Mouse (Mus musculus): ENCODE data around the gene Apold1. TPM values are rescaled to one million over a fixed set of nuclear protein-coding genes. Genes with fewer than 3 reads are reported as not detected.

Apold1 gene
- total RNA-seq (2015; ENCODE audit: low replicate concordance) = 0.19 and 2.1 TPM in 2 replicates
- 4.9 and 6.4 TPM in 2 replicates for total RNA-seq (2017; ENCODE audit: low replicate concordance)

GRCm38 (mm10) chr6:134981231-134982062 is at the start of gene Apold1:
TSS of gene Apold1 (plus strand) at chr6:134981718.
- no peak for ATAC-seq (replicated peaks; ENCODE audit: low FRiP score, poor library complexity, severe bottlenecking)

DNA sequence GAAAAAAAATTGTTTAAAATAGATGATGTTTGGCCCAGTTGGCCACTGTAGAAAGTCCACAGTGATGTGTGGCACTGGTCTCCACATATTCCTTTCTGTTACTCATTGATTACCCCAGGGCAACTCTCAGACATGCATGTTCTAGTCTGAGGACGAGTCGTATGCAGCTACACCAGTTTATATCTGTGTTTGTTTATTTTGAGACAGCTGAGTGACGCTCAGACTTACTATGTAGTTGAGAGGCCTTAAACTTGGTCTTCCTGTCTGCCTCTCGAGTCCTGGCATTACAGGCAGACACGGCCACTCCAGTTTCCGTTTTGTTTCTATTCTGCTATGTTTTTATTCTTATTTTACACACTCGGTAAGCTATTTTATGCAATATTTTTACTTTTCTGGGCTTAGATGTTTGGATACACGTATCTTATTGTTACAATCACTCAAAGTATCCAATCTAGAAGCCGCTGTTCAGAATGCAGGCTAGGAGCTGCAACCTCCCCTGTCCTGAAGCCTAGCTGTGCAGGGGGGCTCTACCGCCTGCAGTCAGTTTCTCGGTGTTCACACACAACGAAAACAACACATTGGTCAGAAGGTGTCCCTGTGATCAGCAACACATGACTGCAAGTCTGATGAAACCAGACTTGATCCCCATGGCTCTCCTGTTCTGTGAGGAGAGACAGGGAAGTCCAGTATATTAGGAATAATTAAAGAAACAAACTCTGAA is 48.9 kb upstream of the Apold1 start:
- no peak for ATAC-seq (replicated peaks; ENCODE audit: low FRiP score, poor library complexity, severe bottlenecking)

- no peak for ATAC-seq (replicated peaks; ENCODE audit: low FRiP score, poor library complexity, severe bottlenecking)
These were observed 48.3 kb upstream of the Apold1 start for GRCm38 (mm10) chr6:134933207-134933558.

- ATAC-seq (replicated peaks; ENCODE audit: low FRiP score, poor library complexity, severe bottlenecking) = peak; percentile 60
These were observed 47.2 kb upstream of the Apold1 start for GRCm38 (mm10) chr6:134934305-134934704.

DNA sequence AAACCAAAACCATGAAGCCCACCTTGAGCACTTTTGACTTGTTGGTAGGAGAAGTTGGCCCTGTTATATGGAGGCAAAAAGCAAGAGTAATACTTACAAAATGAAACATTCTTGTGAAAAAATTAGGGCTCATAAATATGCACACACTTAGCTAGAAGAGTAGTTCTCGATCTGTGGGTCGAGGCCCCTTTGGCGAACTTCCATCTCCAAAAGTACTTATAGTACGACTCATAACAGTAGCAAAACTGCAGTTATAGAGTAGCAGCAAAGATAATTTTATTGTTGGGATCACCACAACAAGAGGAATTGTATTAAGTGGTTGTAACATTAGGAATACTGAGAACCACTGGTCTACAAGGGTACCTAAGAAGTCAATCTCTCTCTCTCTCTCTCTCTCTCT is 41.7 kb upstream of the Apold1 start:
- no peak for ATAC-seq (replicated peaks; ENCODE audit: low FRiP score, poor library complexity, severe bottlenecking)

DNA sequence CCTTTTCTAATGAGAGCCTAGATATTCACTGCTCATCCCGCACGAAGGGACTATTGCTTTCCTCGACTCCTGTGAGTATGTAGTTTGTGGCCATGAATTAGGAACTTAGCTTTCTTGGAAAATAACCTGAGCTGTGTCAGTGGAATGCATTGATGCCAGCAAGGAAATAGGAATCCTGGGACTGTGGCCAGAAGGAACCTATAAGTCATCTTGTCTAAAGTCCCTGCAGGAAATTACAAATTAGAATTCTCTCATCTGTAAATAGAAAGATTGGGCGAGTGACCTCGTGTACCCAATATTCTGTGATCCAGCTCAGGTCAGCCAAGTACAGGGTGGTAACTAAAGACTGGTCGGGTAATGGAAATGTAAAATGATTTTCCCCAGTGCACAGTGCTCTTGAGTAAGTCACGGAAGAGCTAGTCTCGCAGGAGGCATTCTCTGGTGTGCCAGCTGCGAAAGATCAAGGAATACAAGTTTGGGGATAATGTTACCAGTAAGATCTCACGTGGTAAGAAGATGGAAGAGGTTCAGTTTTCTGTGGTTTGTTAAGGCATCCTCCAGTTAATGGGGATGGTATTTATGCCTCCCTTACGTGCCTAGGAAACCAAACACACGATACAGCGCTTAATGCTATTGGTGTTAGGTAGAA is 37.6 kb upstream of the Apold1 start:
- ATAC-seq (replicated peaks; ENCODE audit: low FRiP score, poor library complexity, severe bottlenecking) = no peak

GRCm38 (mm10) chr6:134946054-134946453 is 35.5 kb upstream of the Apold1 start:
- ATAC-seq (replicated peaks; ENCODE audit: low FRiP score, poor library complexity, severe bottlenecking) = no peak

GRCm38 (mm10) chr6:134946858-134947257 is 34.7 kb upstream of the Apold1 start:
- no peak for ATAC-seq (replicated peaks; ENCODE audit: low FRiP score, poor library complexity, severe bottlenecking)

DNA sequence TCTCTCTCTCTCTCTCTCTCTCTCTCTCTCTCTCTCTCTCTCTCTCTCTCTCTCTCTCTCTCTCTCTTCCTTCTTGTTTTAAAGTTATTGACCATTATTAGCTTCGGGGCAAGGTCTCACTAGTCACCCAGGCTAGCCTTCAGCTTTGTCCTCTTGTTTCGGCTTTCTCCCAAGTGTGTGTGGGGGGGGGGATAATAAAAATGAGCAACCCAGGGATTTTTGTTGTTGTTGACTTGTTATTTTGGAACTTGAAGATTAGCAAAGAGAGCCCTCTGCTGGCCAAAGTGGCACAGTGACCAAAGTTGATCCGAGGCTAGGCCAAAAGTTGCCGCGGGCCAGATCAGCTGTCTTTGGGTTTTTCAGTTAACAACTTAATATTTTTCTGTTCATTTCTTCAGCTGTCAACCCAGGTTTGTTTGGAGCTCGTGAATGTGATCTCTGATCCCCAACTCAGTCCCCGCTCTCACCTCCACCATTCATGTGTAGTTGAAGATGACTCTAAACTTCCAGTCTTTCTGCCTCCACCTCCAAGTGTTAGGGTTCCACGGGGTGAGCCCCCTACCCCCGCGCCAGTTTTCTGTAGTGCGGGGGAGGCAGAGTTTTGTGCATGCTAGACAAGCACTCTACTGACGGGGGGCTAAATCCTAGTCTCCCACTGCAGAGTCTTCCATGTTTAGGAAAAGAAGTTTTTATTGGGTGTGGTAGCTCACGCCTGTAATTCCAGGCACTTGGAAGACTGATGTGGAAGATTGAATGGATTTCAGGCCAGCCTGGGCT is 34.0 kb upstream of the Apold1 start:
- peak; percentile 86 for ATAC-seq (replicated peaks; ENCODE audit: low FRiP score, poor library complexity, severe bottlenecking)

DNA sequence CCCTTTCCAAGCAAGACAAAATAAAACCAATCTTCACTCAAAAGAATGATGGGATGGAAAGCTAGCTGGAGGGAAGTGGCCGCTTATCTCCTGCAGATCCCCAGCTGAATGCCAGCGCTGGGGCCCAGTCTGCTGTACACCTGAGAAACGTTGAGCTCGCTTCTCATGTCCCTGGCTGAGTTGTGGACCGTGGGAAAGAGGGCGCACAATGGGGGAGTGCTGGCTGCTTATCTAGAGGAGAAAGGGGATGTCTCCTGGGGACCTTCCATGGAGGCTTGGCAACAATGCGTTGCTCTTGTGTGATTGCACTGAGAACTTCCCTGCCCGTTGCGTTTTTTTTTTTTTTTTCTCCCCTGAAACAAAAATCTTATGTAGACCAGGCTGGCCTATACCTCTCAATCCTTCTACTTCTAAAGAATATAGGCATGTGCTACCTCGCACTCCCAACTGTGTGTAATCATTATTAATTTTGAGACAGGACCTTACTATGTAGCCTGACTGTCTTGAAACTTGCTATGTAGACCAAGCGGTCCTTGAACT is 32.9 kb upstream of the Apold1 start:
- ATAC-seq (replicated peaks; ENCODE audit: low FRiP score, poor library complexity, severe bottlenecking) = no peak

DNA sequence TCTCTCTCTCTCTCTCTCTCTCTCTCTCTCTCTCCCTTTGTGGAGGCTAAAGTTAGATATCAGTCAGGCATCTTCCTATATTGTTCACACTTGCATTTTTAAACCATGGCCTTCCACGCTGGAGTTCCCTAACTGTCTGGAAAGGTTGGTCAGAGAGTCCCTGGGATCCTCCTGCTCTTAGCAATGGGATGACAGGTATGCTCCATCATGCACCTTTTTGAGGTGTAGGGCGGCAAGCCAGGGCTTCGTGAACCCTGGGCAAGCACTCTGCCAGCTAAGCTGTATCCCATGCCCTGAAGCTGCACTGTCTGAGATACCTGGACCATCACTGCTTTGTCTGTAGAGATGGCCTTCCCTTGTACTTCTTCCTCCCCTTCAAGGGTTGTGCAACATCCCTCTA is 32.3 kb upstream of the Apold1 start:
- ATAC-seq (replicated peaks; ENCODE audit: low FRiP score, poor library complexity, severe bottlenecking) = no peak

DNA sequence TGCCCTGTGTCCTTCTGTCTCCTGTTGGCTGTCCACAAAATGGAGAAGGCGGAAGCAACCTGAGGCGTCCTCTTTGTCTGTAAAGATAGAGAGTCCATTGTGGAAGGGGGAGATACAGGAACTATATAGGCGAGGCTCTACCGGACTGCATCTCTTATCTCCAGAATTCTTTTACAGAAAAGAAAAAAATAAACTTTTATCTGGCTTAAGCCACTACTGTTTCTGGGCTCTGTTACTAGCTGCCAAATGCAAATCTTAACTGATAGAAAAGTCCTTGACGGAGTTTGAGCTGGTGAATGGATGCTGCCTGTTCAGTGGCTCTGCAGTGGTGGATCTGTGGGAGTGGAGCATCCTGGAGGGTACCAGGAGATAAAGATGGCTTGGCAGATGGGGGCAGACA is 30.2 kb upstream of the Apold1 start:
- no peak for ATAC-seq (replicated peaks; ENCODE audit: low FRiP score, poor library complexity, severe bottlenecking)

- ATAC-seq (replicated peaks; ENCODE audit: low FRiP score, poor library complexity, severe bottlenecking) = no peak
These were observed 27.5 kb upstream of the Apold1 start for GRCm38 (mm10) chr6:134953976-134954375.

- ATAC-seq (replicated peaks; ENCODE audit: low FRiP score, poor library complexity, severe bottlenecking) = no peak
These were observed 25.1 kb upstream of the Apold1 start for GRCm38 (mm10) chr6:134956388-134956787.

DNA sequence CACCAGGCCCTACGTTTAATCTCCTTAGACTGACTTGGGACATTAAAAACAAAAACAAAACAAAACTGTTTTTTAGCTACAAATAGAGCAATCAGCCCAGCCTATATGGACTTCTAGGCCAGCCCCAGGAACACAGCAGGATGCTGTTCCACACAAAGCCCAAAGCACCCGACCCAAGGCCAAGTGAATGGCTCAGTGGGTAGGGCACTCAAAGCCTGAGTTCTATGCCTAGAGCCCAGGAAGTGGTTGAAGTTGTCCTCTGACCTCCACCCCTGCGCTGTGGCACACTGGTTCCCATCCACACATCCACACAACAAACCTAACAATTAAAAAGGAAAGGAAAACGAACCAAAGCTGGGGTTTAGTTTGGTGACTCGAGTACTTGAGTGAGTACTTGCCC is 20.2 kb upstream of the Apold1 start:
- no peak for ATAC-seq (replicated peaks; ENCODE audit: low FRiP score, poor library complexity, severe bottlenecking)

GRCm38 (mm10) chr6:134961858-134962517 is 19.5 kb upstream of the Apold1 start:
- ATAC-seq (replicated peaks; ENCODE audit: low FRiP score, poor library complexity, severe bottlenecking) = no peak

DNA sequence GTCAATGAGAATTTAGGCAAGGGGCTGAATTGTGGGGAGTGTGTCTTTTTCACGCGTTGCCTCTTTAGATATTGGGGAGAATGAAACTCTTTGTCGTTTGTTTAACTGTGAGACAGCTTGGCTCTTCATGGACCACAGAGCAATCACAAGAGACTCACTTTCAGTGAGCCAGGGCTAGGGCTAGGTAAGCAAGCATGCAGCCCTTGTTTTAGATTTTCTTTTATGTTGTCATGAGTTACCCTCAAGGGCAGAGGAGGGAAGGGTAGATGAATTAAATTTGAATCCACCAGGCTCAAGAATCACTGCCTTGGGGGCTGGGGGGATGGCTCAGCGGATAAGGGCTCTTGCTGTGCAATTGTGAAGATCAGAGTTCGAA is 19.0 kb upstream of the Apold1 start:
- no peak for ATAC-seq (replicated peaks; ENCODE audit: low FRiP score, poor library complexity, severe bottlenecking)

- ATAC-seq (replicated peaks; ENCODE audit: low FRiP score, poor library complexity, severe bottlenecking) = no peak
These were observed 17.6 kb upstream of the Apold1 start for GRCm38 (mm10) chr6:134963910-134964309.

GRCm38 (mm10) chr6:134966681-134967080 is 14.8 kb upstream of the Apold1 start:
- ATAC-seq (replicated peaks; ENCODE audit: low FRiP score, poor library complexity, severe bottlenecking) = no peak
